In the genomic region with DNA sequence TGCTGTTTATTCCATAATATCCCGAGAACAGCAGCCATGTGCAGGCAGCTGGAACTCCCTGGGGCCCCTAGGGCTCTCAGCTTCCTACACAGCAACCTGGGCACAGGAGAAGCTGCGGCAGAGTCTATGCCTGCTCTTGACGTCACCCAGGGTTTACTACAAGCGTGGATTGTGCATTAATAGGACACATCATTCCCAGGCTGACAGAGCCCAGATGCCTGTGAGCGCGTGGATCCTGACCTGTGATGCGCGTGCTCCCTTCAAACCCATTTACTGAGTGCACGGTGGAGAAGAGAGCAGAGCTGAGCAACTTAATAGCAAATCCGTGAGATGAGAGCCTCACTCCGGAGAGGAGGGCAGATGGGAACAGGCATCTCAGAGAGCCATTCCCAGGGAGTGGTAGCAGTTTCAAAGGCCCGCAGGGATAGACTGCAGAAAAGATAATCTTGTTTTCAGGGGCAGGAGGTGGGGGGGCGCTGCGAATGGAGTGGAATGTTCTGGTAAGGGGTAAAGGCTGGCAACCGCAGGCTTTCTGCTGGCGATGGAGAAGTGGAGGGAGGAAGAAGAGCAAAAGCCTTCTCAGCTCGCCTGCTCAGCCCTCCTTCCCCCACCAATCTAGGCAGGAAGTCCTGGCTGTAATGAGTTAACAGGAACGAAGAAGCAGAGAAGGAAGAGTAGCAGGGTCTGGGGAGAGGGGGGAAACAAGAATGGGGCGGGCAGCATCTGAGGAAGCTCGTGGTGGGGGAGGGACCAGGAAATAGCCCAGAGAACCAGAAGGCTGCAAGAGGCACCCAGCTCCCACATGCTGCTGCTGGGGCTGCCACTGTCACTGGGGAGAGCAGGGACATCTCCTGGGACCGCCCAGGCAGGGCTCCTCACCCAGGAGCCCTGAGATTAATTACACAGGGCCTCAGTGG, we compare ENCODE assay signal across 8 mouse cellular contexts. TPM values are rescaled to one million over a fixed set of nuclear protein-coding genes. Genes with fewer than 3 reads are reported as not detected.
DNase-seq lines count a peak whose midpoint lies in the region; ATAC-seq and TF ChIP-seq lines count a peak whose summit lies in the region.

No protein-coding gene starts in this region.

- H3K79me2 ChIP-seq in heart, adult 2 months (replicated peaks; ENCODE audit: control insufficient read depth, insufficient read depth, low read length), result peaks cover 4% of the 10 kb centered on the region

- 6% methylated on average over 21 of the region's 21 CpGs for WGBS in cerebellum, adult 2 months
- 20% methylated on average over 21 of the region's 21 CpGs for WGBS in heart, adult 2 months
- 26% methylated on average over 21 of the region's 21 CpGs for WGBS in kidney, embryonic 14.5 days
- 24% methylated on average over 21 of the region's 21 CpGs for WGBS in lung, embryonic 16.5 days

- H3K27ac ChIP-seq in cerebellum, adult 2 months (ENCODE audit: insufficient read depth, low read length), result peak overlapping the region; percentile 92
- peak overlapping the region; percentile 98 for H3K27ac ChIP-seq in bone marrow macrophage, adult 2 months (ENCODE audit: insufficient read depth, low read depth, low read length)
- H3K27ac ChIP-seq in heart, adult 2 months, result peak overlapping the region; percentile 66
- H3K27ac ChIP-seq in kidney, embryonic 14.5 days (ENCODE audit: low read depth, low read length), result peak overlapping the region; percentile 84
- H3K27ac ChIP-seq in lung, embryonic 16.5 days (ENCODE audit: low read length), result peak overlapping the region; percentile 78

- TF ChIP-seq CTCF in cerebellum, adult 2 months (IDR thresholded peaks at IDR 0.05; ENCODE audit: borderline replicate concordance, insufficient read depth, low read depth, low read length), result no peak
- no peak for TF ChIP-seq CTCF in bone marrow macrophage, adult 2 months (IDR thresholded peaks at IDR 0.05; ENCODE audit: low read depth, low read length)
- TF ChIP-seq CTCF in heart, adult 2 months (IDR thresholded peaks at IDR 0.05), result no peak

- H3K9ac ChIP-seq in heart, adult 2 months (ENCODE audit: low read depth, low read length), result peak overlapping the region; percentile 17; the same call in 1 of the 2 replicates
- peak overlapping the region; percentile 35; the same call in 1 of the 2 replicates for H3K9ac ChIP-seq in kidney, embryonic 14.5 days (ENCODE audit: low read depth, low read length)
- peak overlapping the region; percentile 43 for H3K9ac ChIP-seq in lung, embryonic 16.5 days (ENCODE audit: low read length)

- H3K4me3 ChIP-seq in cerebellum, adult 2 months (replicated peaks; ENCODE audit: insufficient read depth, low read depth, low read length), result peak overlapping the region; percentile 42
- peak overlapping the region; percentile 91 for H3K4me3 ChIP-seq in bone marrow macrophage, adult 2 months (ENCODE audit: insufficient read depth, low read length)
- H3K4me3 ChIP-seq in heart, adult 2 months, result peak overlapping the region; percentile 29; the same call in 1 of the 2 replicates
- peak overlapping the region; percentile 12 for H3K4me3 ChIP-seq in kidney, embryonic 14.5 days (ENCODE audit: low read length)
- peak overlapping the region; percentile 14; the same call in 1 of the 2 replicates for H3K4me3 ChIP-seq in lung, embryonic 16.5 days (ENCODE audit: low read length)

- peak; percentile 10; the same call in 1 of the 2 replicates for TF ChIP-seq EP300 in heart, adult 2 months (IDR thresholded peaks at IDR 0.05; ENCODE audit: insufficient read depth, low read depth, low read length)

- intact Hi-C loops in heart, adult 2 months (cut with DNase I), result no loop called here

- peak; percentile 58 to 66 for DNase-seq in cerebellum, adult 2 months
- DNase-seq in cerebellum, postnatal 4 days (ENCODE audit: low spot score in 2 of 2), result no peak
- DNase-seq in heart, adult 2 months, result peak; percentile 61 to 78
- DNase-seq in right cerebral cortex, adult 18-20 months, result peak; percentile 56
- no peak for DNase-seq in testis, postnatal 14 days (ENCODE audit: low spot score)

- ATAC-seq in kidney, embryonic 14.5 days (ENCODE audit: low FRiP score, low TSS enrichment), result peak; percentile 5; the same call in 1 of the 2 replicates
- peak; percentile 32 for ATAC-seq in lung, embryonic 16.5 days (ENCODE audit: low read depth)

- H3K4me2 ChIP-seq in kidney, embryonic 14.5 days (replicated peaks; ENCODE audit: low read depth, low read length), result peak overlapping the region; percentile 38
- H3K4me2 ChIP-seq in lung, embryonic 16.5 days (ENCODE audit: low read depth, low read length), result peak overlapping the region; percentile 46

- peaks cover 69% of the 10 kb centered on the region for H3K4me1 ChIP-seq in cerebellum, adult 2 months (ENCODE audit: control insufficient read depth, insufficient read depth, low read length)
- peaks cover 50% of the 10 kb centered on the region for H3K4me1 ChIP-seq in bone marrow macrophage, adult 2 months (ENCODE audit: control insufficient read depth, insufficient read depth, low read length)
- peaks cover 51% of the 10 kb centered on the region for H3K4me1 ChIP-seq in heart, adult 2 months (ENCODE audit: control insufficient read depth, insufficient read depth, low read length)
- peaks cover 54% of the 10 kb centered on the region for H3K4me1 ChIP-seq in kidney, embryonic 14.5 days (ENCODE audit: control insufficient read depth, insufficient read depth, low read length)
- peaks cover 55% of the 10 kb centered on the region for H3K4me1 ChIP-seq in lung, embryonic 16.5 days (replicated peaks; ENCODE audit: control insufficient read depth, insufficient read depth, low read length)

- H3K27me3 ChIP-seq in cerebellum, adult 2 months (ENCODE audit: control insufficient read depth, insufficient read depth, low read length), result no peaks in the 10 kb centered on the region
- no peaks in the 10 kb centered on the region for H3K27me3 ChIP-seq in heart, adult 2 months (ENCODE audit: control insufficient read depth, insufficient read depth, low read length)
- no peaks in the 10 kb centered on the region for H3K27me3 ChIP-seq in kidney, embryonic 14.5 days (ENCODE audit: control insufficient read depth, insufficient read depth, low read length)
- H3K27me3 ChIP-seq in lung, embryonic 16.5 days (ENCODE audit: control insufficient read depth, insufficient read depth, low read depth, low read length), result no peaks in the 10 kb centered on the region

- TF ChIP-seq POLR2A in cerebellum, adult 2 months (IDR thresholded peaks at IDR 0.05; ENCODE audit: borderline replicate concordance, insufficient read depth, low read length), result no peak
- TF ChIP-seq POLR2A in bone marrow macrophage, adult 2 months (IDR thresholded peaks at IDR 0.05; ENCODE audit: borderline replicate concordance, low read depth, low read length), result 0 out of 2 replicates have a peak, but pooled peaks have one; percentile 40
- TF ChIP-seq POLR2A in heart, adult 2 months (IDR thresholded peaks at IDR 0.05; ENCODE audit: insufficient read depth, low read depth, low read length), result peak; percentile 42; the same call in 1 of the 2 replicates

- H3K36me3 ChIP-seq in heart, adult 2 months (ENCODE audit: control insufficient read depth, insufficient read depth, low read length), result peaks cover 2% of the 10 kb centered on the region; the same call in 1 of the 2 replicates
- H3K36me3 ChIP-seq in kidney, embryonic 14.5 days (ENCODE audit: control insufficient read depth, insufficient read depth, low read length), result no peaks in the 10 kb centered on the region
- H3K36me3 ChIP-seq in lung, embryonic 16.5 days (ENCODE audit: control insufficient read depth, insufficient read depth, low read length), result no peaks in the 10 kb centered on the region

- H3K9me3 ChIP-seq in kidney, embryonic 14.5 days (ENCODE audit: control insufficient read depth, low read length), result no peaks in the 10 kb centered on the region
- no peaks in the 10 kb centered on the region for H3K9me3 ChIP-seq in lung, embryonic 16.5 days (ENCODE audit: control insufficient read depth, low read length)

RNA-seq across cellular contexts. Expression of a gene that starts 4.0 kb away (rescaled TPM):
- 226 and 239 TPM in 2 replicates for polyA plus RNA-seq in cerebellum, adult 2 months (2012; rRNA removed)
- polyA plus RNA-seq in bone marrow macrophage, adult 2 months (2012; ENCODE audit: insufficient read depth, insufficient read length, missing spikeins), result 250 and 278 TPM in 2 replicates
- 10 to 100 TPM; 56.0 to 59.0 TPM for total RNA-seq in heart, adult 2 months (2021)
- 53.6 and 61.3 TPM in 2 replicates for polyA plus RNA-seq in heart, adult 2 months (2012; rRNA removed)
- 17.7 and 17.8 TPM in 2 replicates for polyA plus RNA-seq in kidney, embryonic 14.5 days (2014; fragmentation: Nextera tagmentation; extraction: Ambion mirVana)
- 13.7 and 15.0 TPM in 2 replicates for polyA plus RNA-seq in lung, embryonic 16.5 days (2015; fragmentation: Nextera tagmentation; extraction: Ambion mirVana)

RNA-seq across cellular contexts. Expression of a gene that starts 19.1 kb away (rescaled TPM):
- polyA plus RNA-seq in cerebellum, adult 2 months (2012; rRNA removed), result 74.3 and 76.1 TPM in 2 replicates
- 21.8 TPM in 2 replicates for polyA plus RNA-seq in bone marrow macrophage, adult 2 months (2012; ENCODE audit: insufficient read depth, insufficient read length, missing spikeins)
- total RNA-seq in heart, adult 2 months (2021), result under 1 TPM; 0.34 to 0.60 TPM
- 1.4 and 1.5 TPM in 2 replicates for polyA plus RNA-seq in heart, adult 2 months (2012; rRNA removed)
- 5.2 and 8.3 TPM in 2 replicates for polyA plus RNA-seq in kidney, embryonic 14.5 days (2014; fragmentation: Nextera tagmentation; extraction: Ambion mirVana)
- 3.5 and 5.2 TPM in 2 replicates for polyA plus RNA-seq in lung, embryonic 16.5 days (2015; fragmentation: Nextera tagmentation; extraction: Ambion mirVana)

RNA-seq across cellular contexts. Expression of a gene that starts 33.0 kb away (rescaled TPM):
- polyA plus RNA-seq in cerebellum, adult 2 months (2012; rRNA removed), result 139 and 151 TPM in 2 replicates
- 84.2 and 87.6 TPM in 2 replicates for polyA plus RNA-seq in bone marrow macrophage, adult 2 months (2012; ENCODE audit: insufficient read depth, insufficient read length, missing spikeins)
- 1 to 10 TPM; 6.7 to 7.3 TPM for total RNA-seq in heart, adult 2 months (2021)
- polyA plus RNA-seq in heart, adult 2 months (2012; rRNA removed), result 13.7 and 15.9 TPM in 2 replicates
- 10.7 and 13.0 TPM in 2 replicates for polyA plus RNA-seq in kidney, embryonic 14.5 days (2014; fragmentation: Nextera tagmentation; extraction: Ambion mirVana)
- 20.0 and 21.5 TPM in 2 replicates for polyA plus RNA-seq in lung, embryonic 16.5 days (2015; fragmentation: Nextera tagmentation; extraction: Ambion mirVana)

Comparison
In these comparisons a context has a peak if more than half of its experiments do, and no peak if none do; other contexts are left out.
1. DNase-seq: peak in cerebellum, adult 2 months (2 of 2), heart, adult 2 months (2 of 2) and right cerebral cortex, adult 18-20 months (single experiment); none in cerebellum, postnatal 4 days (0 of 2) and testis, postnatal 14 days (single experiment).
2. H3K4me3 ChIP-seq: peak in every context shown above with its lines; median percentile 91 in bone marrow macrophage, adult 2 months; 42 in cerebellum, adult 2 months; 29 in heart, adult 2 months; 14 in lung, embryonic 16.5 days; 12 in kidney, embryonic 14.5 days.
3. Peak in every context shown above with its lines, with median percentiles within 50 percentile points of each other: H3K27ac ChIP-seq and H3K9ac ChIP-seq.